Mouse (Mus musculus): Measurements from ENCODE around the gene Galnt10.

GRCm38 (mm10) chr11:57717432-57717831 lies 72.2 kb downstream of the Galnt10 start:
- no peak for TF ChIP-seq CTCF (IDR thresholded peaks at IDR 0.05; ENCODE audit: extremely low read depth, insufficient read depth, insufficient read length, insufficient replicate concordance)
- TF ChIP-seq POLR2A (IDR thresholded peaks at IDR 0.05; ENCODE audit: low read depth, low read length): no peak

Data from spleen, adult 2 months (tissue).